Mouse (Mus musculus) neural tube, embryonic 12.5 days (tissue): Measurements from ENCODE around the gene Secisbp2. TPM values are rescaled to one million over a fixed set of nuclear protein-coding genes. Genes with fewer than 3 reads are reported as not detected.

ENCODE experiments used
- ATAC-seq: fragments of 200-750 bp; cut with Nextera tagmentation; 2 replicates; pipeline ENCODE4 v1.8.0; 2017; ENCODE audit warnings: low read depth, mild to moderate bottlenecking, moderate TSS enrichment, moderate library complexity; ENCODE audit not compliant: low FRiP score
- H3K27ac ChIP-seq: fragments of 300-500 bp; sonication (generic); 2 replicates; pipeline ENCODE4 v1.5.1; 2016
- H3K27me3 ChIP-seq: fragments of 300-500 bp; sonication (generic); replicated peaks from 2 replicates; pipeline ENCODE4 v1.6.1; 2016; ENCODE audit warnings: mild to moderate bottlenecking
- H3K36me3 ChIP-seq: fragments of 300-500 bp; sonication (generic); 2 replicates; pipeline ENCODE4 v1.6.1; 2016; ENCODE audit warnings: mild to moderate bottlenecking
- H3K4me1 ChIP-seq: fragments of 300-500 bp; sonication (generic); 2 replicates; pipeline ENCODE4 v1.6.1; 2016
- H3K4me2 ChIP-seq: fragments of 300-500 bp; sonication (generic); replicated peaks from 2 replicates; pipeline ENCODE4 v1.6.1; 2016; ENCODE audit warnings: mild to moderate bottlenecking
- H3K4me3 ChIP-seq: fragments of 300-500 bp; sonication (generic); 2 replicates; pipeline ENCODE4 v1.5.1; 2016
- H3K9ac ChIP-seq: fragments of 300-500 bp; sonication (generic); 2 replicates; pipeline ENCODE4 v1.6.1; 2016; ENCODE audit warnings: mild to moderate bottlenecking
- H3K9me3 ChIP-seq: fragments of 300-500 bp; sonication (generic); 2 replicates; pipeline ENCODE4 v1.6.1; 2016; ENCODE audit warnings: mild to moderate bottlenecking
- WGBS: fragments of 180-500 bp; shearing (Covaris S2); methylation state at CpG from one replicate; pipeline ENCODE4 v1.1.7; 2016; 5-methylcytosine and 5-hydroxymethylcytosine counted together
- polyA plus RNA-seq: library from polyadenylated mRNA; unstranded; fragments of >200 nt; fragmentation: Nextera tagmentation; extraction: Ambion mirVana; gene quantifications from 2 replicates; pipeline ENCODE4 v1.2.1, GENCODE M21; 2016

Gene Secisbp2
- polyA plus RNA-seq, 1 experiment from 2014 or later = 25.9 TPM

DNA sequence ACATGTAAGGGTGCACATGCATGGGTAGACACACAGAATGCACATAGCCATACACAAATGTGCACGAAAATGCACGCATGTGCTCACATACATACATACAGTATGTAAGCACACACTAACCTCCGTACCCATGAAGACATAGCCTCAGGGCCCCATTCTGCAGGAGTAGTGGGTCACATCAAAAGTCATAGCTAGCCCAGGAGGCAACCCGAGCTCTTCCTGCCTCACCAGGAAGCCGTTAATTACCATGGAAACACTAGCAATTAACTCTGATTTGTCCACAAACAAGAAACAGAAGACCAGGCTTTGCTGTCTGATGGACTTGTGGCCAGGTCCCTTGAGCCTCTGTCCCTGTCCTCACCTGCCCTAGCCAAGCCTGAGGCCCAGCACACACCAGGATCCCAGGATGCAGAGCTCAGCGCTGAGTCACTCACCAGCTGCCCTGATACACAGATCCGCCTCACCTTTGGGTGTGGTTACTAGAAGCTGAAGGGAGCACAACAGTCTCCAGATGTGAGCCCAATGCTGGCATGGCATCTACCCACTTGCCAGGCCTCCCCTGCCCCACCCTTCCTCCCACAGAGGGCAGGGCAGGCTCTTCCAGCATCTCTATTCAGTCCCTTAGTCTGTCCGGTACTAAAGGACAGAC is 74.6 kb downstream of the Secisbp2 start:
- H3K4me2 ChIP-seq = no peak overlapping the region
- peaks cover 18% of the 10 kb centered on the region for H3K4me1 ChIP-seq
- H3K36me3 ChIP-seq = no peaks in the 10 kb centered on the region
- ATAC-seq = no peak
- H3K4me3 ChIP-seq = no peak overlapping the region
- no peaks in the 10 kb centered on the region for H3K9me3 ChIP-seq
- H3K27ac ChIP-seq = no peak overlapping the region
- 57% methylated on average over 8 of the region's 8 CpGs for WGBS
- H3K27me3 ChIP-seq = no peaks in the 10 kb centered on the region
- H3K9ac ChIP-seq = no peak overlapping the region

DNA sequence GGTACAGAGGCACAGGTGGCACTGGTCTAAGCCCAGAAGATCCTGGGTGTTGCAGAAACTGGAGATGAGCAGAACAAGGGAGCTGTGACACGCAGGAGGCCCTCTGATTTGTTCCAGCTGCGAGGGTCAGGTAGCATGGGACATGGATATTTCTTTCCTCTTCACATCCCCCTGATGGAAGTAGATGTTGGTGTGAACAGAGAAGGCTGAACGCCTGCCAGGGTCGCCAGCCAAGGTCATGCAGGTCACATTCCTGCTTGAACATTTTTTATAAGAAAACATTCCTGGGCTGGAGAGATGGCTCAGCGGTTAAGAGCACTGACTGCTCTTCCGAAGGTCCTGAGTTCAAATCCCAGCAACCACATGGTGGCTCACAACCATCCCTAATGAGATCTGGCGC is 75.9 kb downstream of the Secisbp2 start:
- no peak overlapping the region for H3K9ac ChIP-seq
- no peaks in the 10 kb centered on the region for H3K36me3 ChIP-seq
- H3K4me1 ChIP-seq = peaks cover 25% of the 10 kb centered on the region
- H3K4me3 ChIP-seq = no peak overlapping the region
- no peak overlapping the region for H3K4me2 ChIP-seq
- no peak for ATAC-seq
- no peaks in the 10 kb centered on the region for H3K9me3 ChIP-seq
- WGBS = 83% methylated on average over 6 of the region's 7 CpGs
- no peaks in the 10 kb centered on the region for H3K27me3 ChIP-seq
- no peak overlapping the region for H3K27ac ChIP-seq

DNA sequence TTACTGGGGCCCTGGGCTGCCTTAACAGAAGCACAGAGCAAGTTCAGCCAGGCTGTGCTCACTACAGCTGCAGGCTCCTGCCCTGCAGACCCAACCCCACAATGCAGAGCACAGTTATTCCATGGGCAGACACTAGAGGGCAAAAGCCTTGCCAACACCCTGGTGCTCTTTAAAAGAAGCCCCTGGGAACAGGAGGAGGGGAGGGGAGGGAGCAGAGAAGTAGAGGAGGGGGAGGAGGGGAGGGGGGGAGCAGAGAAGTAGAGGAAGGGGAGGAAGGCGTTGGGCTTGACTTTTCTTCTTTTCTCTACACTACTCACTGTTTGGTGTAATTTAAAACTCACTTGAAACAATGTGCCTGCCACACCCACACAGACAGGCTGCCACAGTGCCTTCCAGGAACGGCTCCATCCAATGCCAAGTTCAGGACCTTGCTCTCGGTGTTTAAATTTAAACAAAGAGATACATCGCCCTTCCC is 78.4 kb downstream of the Secisbp2 start:
- Histone ChIP-seq H3K27me3 (no peaks in the 10 kb centered on the region), H3K4me1 (peaks cover 27% of the 10 kb centered on the region)
- ATAC-seq = peak; percentile 51; the same call in 1 of the 2 replicates

GRCm38 (mm10) chr13:51731474-51731873 is 80.0 kb downstream of the Secisbp2 start:
- no peaks in the 10 kb centered on the region for H3K9me3 ChIP-seq
- H3K36me3 ChIP-seq = no peaks in the 10 kb centered on the region
- no peak overlapping the region for H3K9ac ChIP-seq
- no peak overlapping the region for H3K27ac ChIP-seq
- H3K4me3 ChIP-seq = no peak overlapping the region
- H3K4me1 ChIP-seq = peaks cover 22% of the 10 kb centered on the region
- ATAC-seq = no peak
- no peak overlapping the region for H3K4me2 ChIP-seq
- 91% methylated on average over 7 of the region's 7 CpGs for WGBS
- no peaks in the 10 kb centered on the region for H3K27me3 ChIP-seq

More for the DNA sequence above, 78.4 kb downstream of the Secisbp2 start:
- Histone ChIP-seq H3K36me3 (no peaks in the 10 kb centered on the region), H3K27ac (no peak overlapping the region), H3K9me3 (no peaks in the 10 kb centered on the region), H3K4me2 (no peak overlapping the region), H3K9ac (no peak overlapping the region), H3K4me3 (no peak overlapping the region)
- 7% methylated on average over 4 of the region's 4 CpGs for WGBS

DNA sequence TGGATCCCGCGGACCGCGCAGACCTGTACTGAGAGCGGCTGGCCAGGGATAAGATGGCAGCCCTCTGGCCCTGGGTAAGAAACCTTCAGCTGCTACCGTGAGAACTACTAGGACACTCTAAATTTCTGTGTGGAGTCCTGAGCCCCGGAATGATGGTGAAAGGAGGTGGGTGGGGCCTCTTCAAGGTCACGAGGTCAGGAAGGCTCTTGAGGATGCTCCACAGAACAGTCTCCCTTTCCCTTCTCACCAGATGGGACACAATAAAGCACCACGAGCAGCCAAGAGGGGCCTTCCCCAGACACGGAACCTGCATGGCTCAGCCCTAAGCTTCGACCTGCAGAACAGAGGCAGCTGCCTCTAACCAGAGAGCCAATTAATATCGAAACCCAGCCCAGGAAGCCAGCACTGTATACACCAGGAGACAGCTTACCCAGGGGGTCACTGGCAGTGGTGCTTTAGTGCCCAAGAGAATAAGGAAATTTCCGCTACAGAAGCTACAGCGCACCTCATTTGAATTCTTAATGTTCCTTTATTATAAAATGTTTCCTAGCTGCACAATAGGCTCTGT is 80.7 kb downstream of the Secisbp2 start:
- Histone ChIP-seq H3K4me3 (no peak overlapping the region), H3K36me3 (no peaks in the 10 kb centered on the region), H3K4me1 (peaks cover 22% of the 10 kb centered on the region), H3K27me3 (no peaks in the 10 kb centered on the region), H3K9ac (0 out of 2 replicates have a peak overlapping the region, but pooled peaks have one; percentile 1), H3K4me2 (no peak overlapping the region), H3K27ac (no peak overlapping the region; the same call in 1 of the 2 replicates), H3K9me3 (no peaks in the 10 kb centered on the region)
- peak; percentile 46; the same call in 1 of the 2 replicates for ATAC-seq
- 50% methylated on average over 14 of the region's 14 CpGs for WGBS

Other genes with a start within 250 kb of the Secisbp2 start
- gene S1pr3, start 243.1 kb upstream of the Secisbp2 start, polyA plus RNA-seq = 26.1 and 30.2 TPM in 2 replicates
- 4.5 and 5.4 TPM in 2 replicates for gene Shc3, start 82.3 kb upstream of the Secisbp2 start, polyA plus RNA-seq
- 177 and 181 TPM in 2 replicates for gene Cks2, start 6.5 kb upstream of the Secisbp2 start, polyA plus RNA-seq
- gene Sema4d, start 142.1 kb downstream of the Secisbp2 start, polyA plus RNA-seq = 8.5 and 9.9 TPM in 2 replicates
- 237 and 261 TPM in 2 replicates for gene Gadd45g, start 195.0 kb downstream of the Secisbp2 start, polyA plus RNA-seq